Mouse (Mus musculus): ENCODE data around the gene Defb45.
A peak's percentile ranks its signal among the peaks of the same experiment; 100 is the strongest.

Gene Defb45

GRCm38 (mm10) chr2:152599299-152599698, at the start of gene Defb45:
Gene Defb45 (minus strand): TSS chr2:152599399.
- no peak for DNase-seq

GRCm38 (mm10) chr2:152639406-152640113, 40.4 kb upstream of the Defb45 start:
- DNase-seq, result no peak

- DNase-seq, result no peak
Measured at GRCm38 (mm10) chr2:152638865-152639264, 39.7 kb upstream of the Defb45 start.

GRCm38 (mm10) chr2:152637381-152637780, 38.2 kb upstream of the Defb45 start:
- no peak for DNase-seq

GRCm38 (mm10) chr2:152637006-152637322, 37.8 kb upstream of the Defb45 start:
- no peak for DNase-seq

GRCm38 (mm10) chr2:152636246-152637005, 37.2 kb upstream of the Defb45 start:
- no peak for DNase-seq

DNA sequence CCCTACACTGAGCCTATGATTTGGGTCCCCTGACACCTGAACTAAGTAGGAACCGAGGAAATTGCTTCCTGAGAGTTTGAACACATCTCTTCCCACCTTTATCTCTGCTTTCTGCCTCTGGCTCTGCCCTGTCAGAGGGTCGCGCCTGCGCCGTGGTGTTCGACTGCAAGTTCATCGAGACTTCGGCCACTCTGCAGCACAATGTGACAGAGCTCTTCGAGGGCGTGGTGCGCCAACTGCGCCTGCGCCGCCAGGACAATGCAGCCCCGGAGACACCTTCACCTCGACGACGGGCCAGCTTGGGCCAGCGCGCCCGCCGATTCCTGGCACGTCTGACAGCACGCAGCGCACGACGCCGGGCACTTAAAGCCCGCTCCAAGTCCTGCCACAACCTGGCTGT, 35.1 kb upstream of the Defb45 start:
- no peak for DNase-seq

DNA sequence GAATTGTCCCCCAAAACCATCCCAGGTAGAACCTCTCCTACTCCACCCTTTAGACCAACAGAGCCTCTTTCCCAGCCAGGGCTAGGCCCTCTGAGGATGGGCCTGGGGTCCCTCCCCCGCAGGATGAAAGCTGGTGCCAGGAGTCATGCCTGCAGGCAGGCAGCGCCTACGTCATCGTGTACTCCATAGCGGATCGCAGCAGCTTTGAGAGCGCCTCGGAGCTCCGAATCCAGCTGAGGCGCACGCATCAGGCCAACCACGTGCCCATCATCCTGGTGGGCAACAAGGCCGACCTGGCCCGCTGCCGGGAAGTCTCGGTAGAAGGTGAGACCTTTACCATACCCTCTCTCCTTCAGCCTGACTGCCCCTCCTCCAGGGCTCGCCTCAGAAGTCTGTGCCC, 34.1 kb upstream of the Defb45 start:
- no peak for DNase-seq

DNA sequence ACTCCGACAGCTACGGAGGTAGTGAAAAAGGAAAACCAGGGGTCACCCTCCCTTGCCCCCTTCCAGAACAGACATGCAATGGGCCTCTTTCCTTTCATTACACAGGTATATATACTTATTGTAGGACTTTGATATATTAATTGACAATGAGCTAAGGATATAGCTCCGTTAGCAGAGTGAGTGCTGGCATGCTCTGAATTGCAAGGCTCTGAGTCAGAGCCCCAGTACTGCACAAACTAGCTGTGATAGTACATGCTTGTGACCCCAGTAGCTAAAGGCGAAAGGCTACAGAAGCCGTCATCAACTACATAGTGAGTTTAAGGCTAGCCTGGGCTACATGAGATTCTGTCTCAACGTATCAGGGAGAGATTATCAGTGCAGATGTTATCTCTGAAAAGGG, 30.7 kb upstream of the Defb45 start:
- no peak for DNase-seq

DNA sequence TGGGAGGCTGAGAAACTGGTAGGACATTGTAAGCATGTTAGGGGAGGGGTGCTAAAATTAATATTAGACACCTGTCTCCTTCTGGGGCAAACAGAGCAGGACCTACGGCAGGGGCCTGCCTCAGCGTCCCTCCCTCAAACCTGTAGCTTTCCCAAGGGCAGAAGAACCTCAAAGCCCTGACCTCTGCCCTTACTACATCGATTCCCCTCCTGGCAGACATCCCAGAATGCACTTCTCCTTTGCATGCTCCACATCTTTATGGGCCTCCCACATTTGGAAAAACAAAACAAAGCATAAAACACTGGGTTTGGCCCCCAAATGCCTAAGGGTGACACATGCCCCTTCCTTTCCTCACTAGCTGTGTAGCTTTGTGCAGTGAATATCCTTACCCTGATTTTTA, 30.0 kb upstream of the Defb45 start:
- DNase-seq, result no peak

- DNase-seq, result no peak
Measured at GRCm38 (mm10) chr2:152628066-152628465, 28.9 kb upstream of the Defb45 start.

DNA sequence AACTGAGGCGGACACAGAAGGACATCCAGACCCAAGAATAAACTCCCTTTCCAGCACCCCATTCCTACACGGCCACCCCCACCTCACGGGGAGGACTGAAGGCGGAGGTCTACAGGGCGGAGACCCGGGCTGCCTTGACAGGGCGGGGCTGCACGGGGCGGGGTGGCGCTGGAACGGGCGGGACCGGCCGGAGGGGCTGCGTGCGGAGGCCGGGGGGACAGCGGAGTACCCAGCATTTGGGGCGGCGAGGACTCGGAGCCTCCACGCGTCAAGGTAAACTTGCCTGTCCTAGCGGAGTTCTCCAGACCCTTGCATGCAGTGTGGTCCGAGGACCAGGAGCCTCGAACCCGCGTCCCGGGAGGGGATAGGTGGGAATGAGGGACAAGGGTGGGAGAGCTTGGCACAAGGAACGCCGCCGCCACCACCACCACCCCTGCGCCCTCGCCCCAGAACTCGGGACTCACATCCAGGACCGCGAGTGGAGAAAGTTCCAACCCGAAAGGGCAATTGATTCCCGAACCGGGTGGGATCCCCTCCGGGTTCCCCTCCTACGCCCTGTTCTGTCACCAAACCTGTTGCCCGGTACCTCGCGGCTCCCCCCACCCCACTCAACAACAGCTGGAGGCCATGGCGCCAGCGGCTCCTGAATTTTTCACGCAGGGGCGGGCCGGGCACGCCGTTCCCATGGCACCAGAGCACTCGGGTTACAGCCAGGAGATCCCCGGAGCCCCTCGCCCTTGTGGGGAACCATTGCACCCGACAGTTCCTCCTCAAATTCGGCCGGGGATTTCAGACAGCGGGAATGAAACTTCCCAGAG, 27.8 kb upstream of the Defb45 start, which contains the start of gene Rem1:
Gene Rem1 (plus strand): TSS at position 178 of the 818 bp plus-strand sequence.
- DNase-seq, result no peak

- DNase-seq, result no peak
Measured at GRCm38 (mm10) chr2:152625256-152625655, 26.1 kb upstream of the Defb45 start.

- DNase-seq, result no peak
Measured at GRCm38 (mm10) chr2:152624566-152624965, 25.4 kb upstream of the Defb45 start.

GRCm38 (mm10) chr2:152622953-152623352, 23.8 kb upstream of the Defb45 start, which contains the start of gene Defb25:
Gene Defb25 (minus strand): TSS chr2:152623053.
- DNase-seq, result no peak

GRCm38 (mm10) chr2:152622151-152622550, 23.0 kb upstream of the Defb45 start:
- DNase-seq, result no peak

DNA sequence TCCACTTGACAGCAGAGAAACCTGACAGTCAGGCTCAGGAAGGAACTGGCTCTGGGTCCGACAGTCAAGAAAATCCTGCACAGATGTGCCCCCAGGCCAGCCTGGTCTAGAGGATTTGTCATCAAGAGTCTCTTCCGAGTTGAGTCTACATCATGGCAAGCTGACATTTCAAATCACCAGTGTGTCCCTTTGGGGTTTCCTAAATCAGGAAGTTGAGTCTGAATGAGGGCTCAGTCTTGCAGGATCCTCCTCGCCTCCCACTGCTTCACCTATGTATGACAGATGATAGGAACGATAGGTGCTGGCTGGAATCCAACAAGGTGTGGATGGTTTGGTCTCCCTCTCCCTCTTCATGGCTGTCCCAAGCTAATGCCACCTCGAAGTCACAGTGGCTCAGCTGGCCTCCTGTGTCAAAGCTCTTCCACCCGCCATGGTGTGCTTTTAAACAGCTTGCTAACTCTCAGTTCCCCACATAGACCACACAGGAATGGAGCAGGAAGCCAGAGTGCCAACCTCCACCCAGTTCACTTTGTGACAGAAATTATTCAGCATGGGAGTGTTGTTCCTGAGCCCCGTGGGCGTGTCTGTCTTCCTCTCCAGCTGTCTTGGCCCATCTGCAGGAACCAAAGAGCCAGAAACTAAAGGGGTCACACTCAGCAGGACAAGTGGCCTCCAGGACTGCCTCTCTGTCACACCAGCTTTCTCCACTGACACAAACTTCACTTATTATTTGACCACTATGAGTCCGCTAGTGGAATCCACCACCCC, 21.4 kb upstream of the Defb45 start:
- DNase-seq, result no peak

- peak; percentile 20 for DNase-seq
Measured at GRCm38 (mm10) chr2:152617374-152617773, 18.2 kb upstream of the Defb45 start.

GRCm38 (mm10) chr2:152616470-152616869, 17.3 kb upstream of the Defb45 start:
- DNase-seq, result no peak

- DNase-seq, result peak; percentile 49
Measured at GRCm38 (mm10) chr2:152615563-152615962, 16.4 kb upstream of the Defb45 start.

- DNase-seq, result no peak
Measured at GRCm38 (mm10) chr2:152612193-152612592, 13.0 kb upstream of the Defb45 start.

DNA sequence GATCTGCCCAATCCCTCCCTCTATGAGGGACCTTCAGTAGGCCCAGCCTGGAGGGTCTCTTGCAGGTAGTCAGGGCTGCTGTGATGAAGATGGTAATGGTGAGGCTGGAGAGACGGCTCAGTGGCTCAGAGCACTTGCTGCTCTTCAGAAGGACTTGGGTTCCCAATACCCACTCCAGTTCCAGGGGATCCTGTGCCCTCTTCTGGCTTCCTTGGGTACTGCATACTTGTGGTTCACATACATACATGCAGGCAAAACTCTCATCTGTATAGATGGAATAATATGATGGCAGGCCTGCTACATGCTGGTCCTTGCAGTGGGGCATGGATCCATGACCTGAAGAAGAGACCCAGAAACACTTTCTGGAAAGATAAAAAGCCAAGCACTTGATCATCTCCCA, 9.5 kb upstream of the Defb45 start:
- DNase-seq, result no peak

DNA sequence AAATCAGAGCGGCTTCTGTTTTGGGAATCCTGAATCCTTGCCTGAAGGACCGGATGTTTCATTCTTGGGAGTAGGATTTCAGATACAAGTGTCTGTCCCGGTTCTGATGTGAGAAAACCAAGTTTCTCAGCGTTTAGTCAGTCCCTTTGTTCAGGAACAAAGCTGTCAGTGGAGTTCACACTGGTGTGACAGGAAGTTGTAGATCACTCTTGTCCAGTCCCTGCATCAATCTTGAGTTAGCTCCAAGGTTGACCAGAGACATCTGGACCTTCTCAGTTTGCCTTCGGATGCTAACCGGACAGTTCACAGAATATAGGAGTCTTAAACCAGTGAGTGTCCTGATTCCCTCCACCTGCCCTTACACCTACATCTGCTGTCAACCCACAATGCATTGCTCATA, 8.5 kb upstream of the Defb45 start:
- no peak for DNase-seq
